In the genomic region with DNA sequence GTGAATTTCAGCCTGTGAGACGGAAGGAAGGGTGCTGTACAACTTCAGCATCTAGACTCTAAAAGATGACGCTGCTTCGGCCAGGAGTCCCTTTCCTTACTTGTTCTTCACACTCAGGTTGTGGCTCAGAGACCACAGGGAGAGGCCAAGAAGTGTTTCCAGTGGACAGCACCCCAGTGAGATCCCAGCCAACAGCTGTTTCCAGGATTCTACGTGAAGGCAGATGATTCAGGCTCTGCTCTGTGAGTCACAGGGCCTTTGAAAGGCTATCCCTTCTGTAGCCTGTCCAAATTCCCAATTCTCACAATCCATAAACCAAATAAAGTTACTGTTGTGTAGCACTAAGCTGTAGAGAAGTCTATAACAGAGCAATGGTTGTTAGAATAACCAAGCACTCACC, we compare ENCODE assay signal across 20 mouse cellular contexts.
DNase-seq lines count a peak whose midpoint lies in the region; ATAC-seq and TF ChIP-seq lines count a peak whose summit lies in the region.
"Had no signal": no experiment of that assay in that cellular context is flagged by ENCODE, and none has a peak within 500 bp of the region (broad histone marks: within the 10 kb centered on the region; RNA-seq: fewer than 3 reads in every experiment).

No protein-coding gene starts in this region.

- no peak for TF ChIP-seq CTCF in gastrocnemius, adult 2 months (IDR thresholded peaks at IDR 0.05)

- no peak overlapping the region for H3K27ac ChIP-seq in gastrocnemius, adult 2 months
- H3K27ac ChIP-seq: embryonic facial prominence, embryonic 13.5 days; forebrain, embryonic 13.5 days; heart, adult 2 months; hindbrain, embryonic 10.5 days; hindbrain, embryonic 14.5 days; intestine, embryonic 15.5 days had no signal

- peak; percentile 22 for DNase-seq in gastrocnemius, adult 2 months
- DNase-seq in gastrocnemius, postnatal 4 days (ENCODE audit: low spot score in 2 of 2) = no peak
- peak; percentile 5 for DNase-seq in urinary bladder, postnatal 14 days (ENCODE audit: low spot score)
- no peak for DNase-seq in urinary bladder, postnatal 36 days (ENCODE audit: low spot score in 2 of 2)
- peak; percentile 68 for DNase-seq in fibroblast of lung, adult 2 months (ENCODE audit: low read depth)
- DNase-seq in left cerebral cortex, postnatal 14 days (ENCODE audit: low spot score in 2 of 2) = no peak
- DNase-seq: adrenal gland, adult 8-10 months; B cell, adult 2 months; cerebellum, adult 18-20 months; cerebellum, adult 9-11 months; cerebellum, postnatal 36 days; forebrain, postnatal 0 days; heart, adult 2 months; kidney, adult 18-20 months had no signal

- no peak for ATAC-seq in megakaryocyte progenitor cell, adult 5-6 weeks (replicated peaks; ENCODE audit: poor library complexity)
- ATAC-seq: forebrain, embryonic 13.5 days; forebrain, postnatal 0 days; intestine, embryonic 15.5 days had no signal

- intact Hi-C loops in gastrocnemius, adult 2 months (cut with DNase I) = no loop called here
- intact Hi-C loops in left cerebral cortex, postnatal 14 days (cut with DNase I) = no loop called here

- no peak overlapping the region for H3K4me3 ChIP-seq in gastrocnemius, adult 2 months
- H3K4me3 ChIP-seq: embryonic facial prominence, embryonic 13.5 days; forebrain, embryonic 13.5 days; heart, adult 2 months; hindbrain, embryonic 10.5 days; intestine, embryonic 15.5 days had no signal

Comparison
In these comparisons a context has a peak if more than half of its experiments do, and no peak if none do; other contexts are left out.
1. DNase-seq: peak in gastrocnemius, adult 2 months (single experiment), urinary bladder, postnatal 14 days (single experiment) and fibroblast of lung, adult 2 months (single experiment); none in gastrocnemius, postnatal 4 days (0 of 2), urinary bladder, postnatal 36 days (0 of 2) and left cerebral cortex, postnatal 14 days (0 of 2).